Mouse (Mus musculus): ENCODE measurements at regions not wholly inside any gene's neighbourhood (a gene's known extent, or its start where the extent isn't known, plus 50 kb on each side); places are given as distances from the start of the nearest gene placed in this dataset.

DNA sequence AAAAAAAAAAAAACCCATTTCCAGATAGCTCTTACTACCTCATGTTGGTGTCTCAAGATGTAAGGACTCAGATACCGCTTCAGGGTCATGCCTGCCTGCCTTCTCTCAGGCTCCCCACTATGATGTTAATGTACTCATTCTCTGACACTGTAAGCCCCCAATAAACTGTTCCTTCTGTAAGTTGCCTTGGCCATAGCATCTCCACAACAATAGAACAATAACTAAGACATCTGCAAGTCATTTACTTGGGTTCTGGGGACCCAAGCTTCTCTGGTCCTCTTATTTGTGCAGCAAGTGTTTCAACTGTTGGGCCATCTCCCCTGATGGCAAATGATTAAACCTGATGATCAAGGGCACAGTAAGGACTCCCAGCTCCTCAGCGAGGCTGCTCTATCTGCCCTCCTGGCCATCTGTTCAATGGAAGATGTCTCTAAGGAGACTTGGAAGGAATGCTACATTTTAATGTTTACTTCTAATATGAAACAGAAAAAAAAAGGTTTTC, 520.8 kb upstream of the Rgma start:
- WGBS: 79% methylated on average over 2 of the region's 2 CpGs
- H3K4me1 ChIP-seq (replicated peaks; ENCODE audit: control insufficient read depth, insufficient read depth, low read length): 0 out of 2 replicates have a peak, but pooled peaks cover 3% of the 10 kb centered on the region
- no peak overlapping the region for H3K9ac ChIP-seq (replicated peaks; ENCODE audit: low read depth, low read length)
- no peaks in the 10 kb centered on the region for H3K36me3 ChIP-seq (ENCODE audit: control insufficient read depth, insufficient read depth)
- no peak overlapping the region for H3K4me2 ChIP-seq (ENCODE audit: low read length)
- ATAC-seq: no peak
- H3K4me3 ChIP-seq (replicated peaks; ENCODE audit: low read length): no peak overlapping the region
- no peaks in the 10 kb centered on the region for H3K27me3 ChIP-seq (replicated peaks; ENCODE audit: control insufficient read depth, insufficient read depth, low read length)
- H3K27ac ChIP-seq (ENCODE audit: low read length): no peak overlapping the region
- H3K9me3 ChIP-seq (ENCODE audit: control insufficient read depth, low read length): no peaks in the 10 kb centered on the region

DNA sequence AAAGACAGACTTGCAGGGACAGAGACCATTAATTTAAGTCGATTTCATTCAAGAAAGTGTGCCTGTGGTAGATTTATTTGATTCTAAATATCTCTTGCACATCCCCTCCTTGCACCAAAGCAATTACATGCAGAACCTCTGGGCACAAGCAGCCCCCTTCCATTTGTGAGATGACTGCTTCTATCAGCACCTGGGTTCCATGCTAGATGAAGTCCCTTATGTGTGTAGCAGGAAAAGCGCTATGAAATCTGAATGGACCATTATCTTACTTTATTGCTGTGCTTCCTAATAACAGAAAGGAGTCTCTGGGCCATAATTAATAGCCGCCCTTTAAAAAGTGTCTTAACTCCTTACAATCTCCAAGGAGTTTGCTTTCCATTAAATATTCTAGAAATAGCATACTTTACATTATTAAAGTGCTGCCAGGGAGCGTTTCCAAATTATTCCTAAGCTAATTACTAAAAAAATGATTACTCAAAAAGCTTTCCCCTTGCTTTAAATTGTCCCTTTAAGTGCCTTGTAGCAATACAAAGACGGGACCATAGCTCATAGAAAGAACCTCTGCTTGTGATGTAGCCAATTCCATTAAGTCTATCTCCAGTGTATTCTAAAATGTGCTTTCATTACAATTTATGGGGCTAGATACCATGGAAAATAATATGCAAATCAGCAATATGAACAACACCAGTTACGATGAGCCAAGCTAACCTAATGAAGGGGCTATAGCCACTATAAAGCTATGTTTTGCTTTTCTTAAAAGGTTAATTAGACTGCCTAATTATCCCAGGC, 508.1 kb upstream of the Rgma start:
- Histone ChIP-seq H3K27me3 (replicated peaks; ENCODE audit: control insufficient read depth, insufficient read depth, low read length) (no peaks in the 10 kb centered on the region), H3K36me3 (ENCODE audit: control insufficient read depth, insufficient read depth) (no peaks in the 10 kb centered on the region), H3K4me2 (ENCODE audit: low read length) (no peak overlapping the region), H3K4me3 (replicated peaks; ENCODE audit: low read length) (no peak overlapping the region), H3K4me1 (replicated peaks; ENCODE audit: control insufficient read depth, insufficient read depth, low read length) (0 out of 2 replicates have a peak, but pooled peaks cover 9% of the 10 kb centered on the region), H3K27ac (ENCODE audit: low read length) (no peak overlapping the region), H3K9ac (replicated peaks; ENCODE audit: low read depth, low read length) (no peak overlapping the region), H3K9me3 (ENCODE audit: control insufficient read depth, low read length) (no peaks in the 10 kb centered on the region)
- no peak for ATAC-seq
- 37% methylated on average over 6 of the region's 6 CpGs for WGBS

DNA sequence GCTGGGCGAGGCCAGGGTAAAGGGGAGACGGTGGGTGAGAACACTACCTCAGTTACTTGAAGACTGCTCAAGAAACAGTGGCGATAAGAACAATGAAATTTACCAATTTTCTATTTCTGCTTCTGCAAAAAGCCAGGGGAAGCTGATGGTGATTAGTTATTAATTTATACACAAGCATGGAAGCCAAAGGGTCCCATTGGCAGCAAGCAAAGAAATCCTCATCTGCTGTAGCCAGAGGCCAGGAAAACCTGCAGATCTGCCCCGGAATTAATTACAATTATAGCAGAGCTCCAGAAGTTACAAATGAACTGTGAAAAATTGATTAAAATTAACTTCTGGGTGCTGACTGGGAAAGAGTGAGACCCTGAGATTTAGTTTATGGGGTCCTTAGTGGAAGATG, 506.2 kb upstream of the Rgma start:
- H3K4me2 ChIP-seq (ENCODE audit: low read length): no peak overlapping the region
- ATAC-seq: 0 out of 2 replicates have a peak, but pooled peaks have one; percentile 57
- H3K27me3 ChIP-seq (replicated peaks; ENCODE audit: control insufficient read depth, insufficient read depth, low read length): no peaks in the 10 kb centered on the region
- H3K9me3 ChIP-seq (ENCODE audit: control insufficient read depth, low read length): no peaks in the 10 kb centered on the region
- no peak overlapping the region for H3K9ac ChIP-seq (replicated peaks; ENCODE audit: low read depth, low read length)
- WGBS: 78% methylated on average over 4 of the region's 4 CpGs
- H3K4me1 ChIP-seq (replicated peaks; ENCODE audit: control insufficient read depth, insufficient read depth, low read length): 0 out of 2 replicates have a peak, but pooled peaks cover 9% of the 10 kb centered on the region
- no peak overlapping the region for H3K27ac ChIP-seq (ENCODE audit: low read length)
- no peaks in the 10 kb centered on the region for H3K36me3 ChIP-seq (ENCODE audit: control insufficient read depth, insufficient read depth)
- no peak overlapping the region for H3K4me3 ChIP-seq (replicated peaks; ENCODE audit: low read length)

DNA sequence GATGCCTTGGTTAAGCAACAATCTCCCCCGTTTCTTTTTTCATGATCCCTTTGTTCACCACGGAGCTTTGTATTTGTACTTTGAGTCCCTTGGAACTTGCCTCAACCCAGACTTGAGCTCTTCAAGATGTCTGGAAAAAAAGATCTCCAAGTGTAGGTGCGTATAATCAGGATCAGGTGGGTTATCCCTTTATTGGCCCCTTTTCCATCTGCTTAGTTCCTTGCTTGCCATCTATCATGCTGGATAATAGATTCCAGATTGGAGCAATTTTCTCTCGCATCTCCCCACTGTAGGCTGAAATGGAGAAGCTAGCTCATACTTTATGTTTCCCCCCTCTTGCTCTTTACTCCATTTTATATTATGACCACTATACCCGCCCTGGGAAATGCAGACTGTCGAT, 474.5 kb upstream of the Rgma start:
- H3K9ac ChIP-seq (replicated peaks; ENCODE audit: low read depth, low read length): no peak overlapping the region
- no peaks in the 10 kb centered on the region for H3K36me3 ChIP-seq (ENCODE audit: control insufficient read depth, insufficient read depth)
- H3K4me3 ChIP-seq (replicated peaks; ENCODE audit: low read length): no peak overlapping the region
- H3K4me2 ChIP-seq (ENCODE audit: low read length): no peak overlapping the region
- no peaks in the 10 kb centered on the region for H3K4me1 ChIP-seq (replicated peaks; ENCODE audit: control insufficient read depth, insufficient read depth, low read length)
- no peak for ATAC-seq
- 85% methylated on average over 6 of the region's 6 CpGs for WGBS
- no peaks in the 10 kb centered on the region for H3K9me3 ChIP-seq (ENCODE audit: control insufficient read depth, low read length)
- no peak overlapping the region for H3K27ac ChIP-seq (ENCODE audit: low read length)
- H3K27me3 ChIP-seq (replicated peaks; ENCODE audit: control insufficient read depth, insufficient read depth, low read length): no peaks in the 10 kb centered on the region

DNA sequence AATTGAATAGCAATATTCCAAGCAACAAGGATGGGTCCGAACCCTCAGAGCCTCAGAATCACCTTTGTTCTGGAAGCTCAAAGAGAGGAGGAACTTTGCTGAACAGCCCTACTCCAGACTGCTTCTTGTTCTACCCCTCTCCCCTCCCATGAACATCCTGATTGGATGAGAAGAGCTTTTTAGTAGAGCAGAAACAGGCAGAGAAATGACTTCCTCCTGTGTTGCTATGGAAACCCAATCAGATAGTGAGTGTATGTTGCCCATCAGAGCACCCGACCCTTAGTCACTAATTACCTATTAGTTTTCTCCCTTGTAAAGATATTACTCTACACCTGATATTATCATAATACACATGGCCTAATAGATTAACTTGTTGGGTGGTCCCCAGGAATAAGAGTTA, 469.4 kb upstream of the Rgma start:
- H3K9ac ChIP-seq (replicated peaks; ENCODE audit: low read depth, low read length): no peak overlapping the region
- H3K36me3 ChIP-seq (ENCODE audit: control insufficient read depth, insufficient read depth): no peaks in the 10 kb centered on the region
- no peaks in the 10 kb centered on the region for H3K9me3 ChIP-seq (ENCODE audit: control insufficient read depth, low read length)
- H3K4me1 ChIP-seq (replicated peaks; ENCODE audit: control insufficient read depth, insufficient read depth, low read length): peaks cover 3% of the 10 kb centered on the region; the same call in 1 of the 2 replicates
- no peak overlapping the region for H3K4me2 ChIP-seq (ENCODE audit: low read length)
- H3K4me3 ChIP-seq (replicated peaks; ENCODE audit: low read length): no peak overlapping the region
- H3K27me3 ChIP-seq (replicated peaks; ENCODE audit: control insufficient read depth, insufficient read depth, low read length): no peaks in the 10 kb centered on the region
- no peak for ATAC-seq
- 31% methylated on average over 2 of the region's 2 CpGs for WGBS
- H3K27ac ChIP-seq (ENCODE audit: low read length): no peak overlapping the region

DNA sequence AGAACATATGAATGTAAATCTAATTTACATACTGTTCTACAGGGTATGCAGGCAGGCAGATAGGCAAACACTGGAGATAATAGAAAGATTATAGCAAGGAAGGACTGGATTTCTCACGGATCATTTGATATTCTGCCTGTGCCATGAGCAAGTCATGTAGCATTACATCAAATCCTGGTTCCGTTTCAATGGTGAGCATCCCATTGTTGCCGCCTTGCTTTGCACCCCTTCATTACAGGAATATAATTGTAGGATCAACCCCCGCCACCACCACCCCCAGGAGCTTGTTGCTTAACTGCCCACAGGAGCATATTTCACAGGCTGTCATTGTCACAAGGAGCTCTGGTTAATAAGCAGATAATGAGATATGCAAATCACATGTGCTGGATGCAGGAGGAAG, 468.8 kb upstream of the Rgma start:
- H3K36me3 ChIP-seq (ENCODE audit: control insufficient read depth, insufficient read depth): no peaks in the 10 kb centered on the region
- H3K27ac ChIP-seq (ENCODE audit: low read length): no peak overlapping the region
- H3K9me3 ChIP-seq (ENCODE audit: control insufficient read depth, low read length): no peaks in the 10 kb centered on the region
- H3K27me3 ChIP-seq (replicated peaks; ENCODE audit: control insufficient read depth, insufficient read depth, low read length): no peaks in the 10 kb centered on the region
- WGBS: 45% methylated on average over 4 of the region's 4 CpGs
- no peak overlapping the region for H3K9ac ChIP-seq (replicated peaks; ENCODE audit: low read depth, low read length)
- peaks cover 3% of the 10 kb centered on the region; the same call in 1 of the 2 replicates for H3K4me1 ChIP-seq (replicated peaks; ENCODE audit: control insufficient read depth, insufficient read depth, low read length)
- no peak overlapping the region for H3K4me2 ChIP-seq (ENCODE audit: low read length)
- no peak overlapping the region for H3K4me3 ChIP-seq (replicated peaks; ENCODE audit: low read length)
- ATAC-seq: no peak

DNA sequence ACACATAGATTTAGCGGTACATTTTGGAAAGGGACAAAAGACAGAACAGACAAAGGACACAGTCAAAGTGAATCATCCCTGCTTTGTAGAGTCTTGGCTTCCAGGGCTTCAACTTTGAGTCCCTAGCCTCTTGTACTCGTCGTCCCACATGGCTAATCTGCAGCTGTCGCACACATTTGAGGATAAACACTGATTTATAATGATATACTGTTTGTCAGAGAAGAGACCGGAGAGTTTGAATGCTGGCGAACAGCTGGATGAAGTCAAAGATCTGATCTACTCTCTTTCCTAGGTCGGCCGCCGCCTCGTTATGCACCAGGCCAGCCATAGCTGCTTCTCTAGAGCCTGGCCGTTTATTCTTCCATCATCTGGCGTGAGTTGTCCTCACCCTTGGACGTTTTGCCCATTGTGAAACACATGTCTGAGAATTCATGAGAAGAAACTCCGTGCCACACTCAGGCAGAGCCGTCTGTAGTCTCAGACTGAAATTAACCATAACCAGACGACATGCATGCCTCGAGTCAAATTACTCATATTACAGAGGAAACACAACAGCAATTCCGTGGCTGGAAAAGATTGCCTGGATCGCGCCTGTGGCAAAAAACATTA, 448.4 kb upstream of the Rgma start:
- Histone ChIP-seq H3K27ac (ENCODE audit: low read length) (no peak overlapping the region), H3K4me1 (replicated peaks; ENCODE audit: control insufficient read depth, insufficient read depth, low read length) (no peaks in the 10 kb centered on the region), H3K4me3 (replicated peaks; ENCODE audit: low read length) (no peak overlapping the region), H3K36me3 (ENCODE audit: control insufficient read depth, insufficient read depth) (no peaks in the 10 kb centered on the region), H3K9me3 (ENCODE audit: control insufficient read depth, low read length) (no peaks in the 10 kb centered on the region), H3K27me3 (replicated peaks; ENCODE audit: control insufficient read depth, insufficient read depth, low read length) (no peaks in the 10 kb centered on the region), H3K4me2 (ENCODE audit: low read length) (no peak overlapping the region), H3K9ac (replicated peaks; ENCODE audit: low read depth, low read length) (no peak overlapping the region)
- 70% methylated on average over 20 of the region's 20 CpGs for WGBS
- ATAC-seq: no peak

DNA sequence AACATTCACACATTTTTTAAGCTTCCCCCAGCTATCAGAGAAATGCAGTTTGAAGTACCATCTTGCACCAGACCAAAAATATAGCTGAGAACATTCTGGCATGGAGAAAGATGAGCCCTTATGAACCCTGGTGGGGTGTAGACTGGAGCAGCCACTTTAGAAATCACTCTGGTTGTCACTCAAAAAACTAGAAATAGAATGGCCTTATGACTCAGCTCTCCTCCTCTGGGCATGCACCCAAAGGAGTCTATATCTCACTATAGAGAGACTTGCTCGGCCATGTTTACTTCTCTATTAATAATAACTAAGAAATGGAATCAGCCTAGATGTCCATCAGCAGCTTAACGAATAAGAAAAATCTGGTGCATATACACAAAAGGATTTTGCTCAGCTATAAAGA, 436.5 kb upstream of the Rgma start:
- Histone ChIP-seq H3K4me3 (replicated peaks; ENCODE audit: low read length) (no peak overlapping the region), H3K27me3 (replicated peaks; ENCODE audit: control insufficient read depth, insufficient read depth, low read length) (no peaks in the 10 kb centered on the region), H3K36me3 (ENCODE audit: control insufficient read depth, insufficient read depth) (no peaks in the 10 kb centered on the region), H3K27ac (ENCODE audit: low read length) (no peak overlapping the region), H3K9me3 (ENCODE audit: control insufficient read depth, low read length) (no peaks in the 10 kb centered on the region), H3K9ac (replicated peaks; ENCODE audit: low read depth, low read length) (no peak overlapping the region), H3K4me1 (replicated peaks; ENCODE audit: control insufficient read depth, insufficient read depth, low read length) (no peaks in the 10 kb centered on the region), H3K4me2 (ENCODE audit: low read length) (no peak overlapping the region)
- WGBS: 86% methylated on average over 2 of the region's 2 CpGs
- ATAC-seq: no peak

DNA sequence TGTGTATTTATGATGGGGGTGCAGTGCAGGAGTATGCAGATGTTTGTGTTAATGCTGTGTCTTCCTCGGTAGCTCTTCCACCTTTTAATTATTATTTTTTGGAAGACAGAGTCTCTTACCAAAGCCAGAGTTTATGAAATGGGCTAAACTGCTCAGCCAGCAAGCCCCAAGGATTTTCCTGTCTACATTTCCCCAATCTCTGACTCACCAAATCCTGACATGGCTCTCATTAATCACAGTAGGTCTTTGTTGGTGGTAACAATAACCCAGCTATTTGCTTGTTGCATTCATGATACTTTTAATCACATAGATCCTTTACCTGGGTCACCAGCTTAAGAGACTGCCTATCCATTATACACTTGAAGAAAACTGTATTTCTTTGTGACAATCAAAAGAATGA, 427.8 kb upstream of the Rgma start:
- H3K9me3 ChIP-seq (ENCODE audit: control insufficient read depth, low read length): no peaks in the 10 kb centered on the region
- no peak for ATAC-seq
- H3K4me1 ChIP-seq (replicated peaks; ENCODE audit: control insufficient read depth, insufficient read depth, low read length): no peaks in the 10 kb centered on the region; the same call in 1 of the 2 replicates
- no peaks in the 10 kb centered on the region for H3K27me3 ChIP-seq (replicated peaks; ENCODE audit: control insufficient read depth, insufficient read depth, low read length)
- H3K36me3 ChIP-seq (ENCODE audit: control insufficient read depth, insufficient read depth): no peaks in the 10 kb centered on the region
- no peak overlapping the region for H3K4me3 ChIP-seq (replicated peaks; ENCODE audit: low read length)
- no peak overlapping the region for H3K9ac ChIP-seq (replicated peaks; ENCODE audit: low read depth, low read length)
- no peak overlapping the region for H3K27ac ChIP-seq (ENCODE audit: low read length)
- WGBS: 63% methylated on average over 1 of the region's 1 CpGs
- H3K4me2 ChIP-seq (ENCODE audit: low read length): no peak overlapping the region

Data from forebrain, embryonic 16.5 days (tissue).